Mouse (Mus musculus): ENCODE results near the gene Cdh23. TPM values are rescaled to one million over a fixed set of nuclear protein-coding genes. Genes with fewer than 3 reads are reported as not detected.
"Not testable (repeated sequence)": the region's sequence is repeated elsewhere in the genome, so short reads cannot be mapped to it uniquely, and the experiment has no call there.

Cdh23 gene
- polyA plus RNA-seq, 1 experiment: 4.6 TPM

DNA sequence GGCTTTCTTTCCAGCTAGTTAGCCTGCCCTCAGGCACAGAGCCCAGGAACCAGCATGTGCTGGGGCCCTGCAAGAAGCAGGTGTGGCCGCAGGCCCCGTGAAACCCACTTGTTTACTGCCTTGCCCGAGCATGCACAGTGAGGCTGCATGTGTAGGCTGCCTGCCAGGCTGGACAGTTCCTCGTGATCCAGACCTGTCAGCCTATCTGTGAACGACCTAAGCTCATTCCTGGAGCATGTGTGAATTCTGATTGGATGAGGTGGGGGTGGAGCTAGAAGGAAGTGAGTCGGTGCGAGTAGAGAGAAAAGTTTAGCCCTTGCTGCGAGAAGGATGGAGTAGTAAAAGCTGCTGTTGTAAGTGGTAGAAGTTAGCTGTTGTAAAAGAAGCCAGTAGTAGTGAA lies 16.0 kb upstream of the Cdh23 start:
- DNase-seq (ENCODE audit: extremely low spot score in 1 of 2, low spot score in 1 of 2): not testable (repeated sequence)

DNA sequence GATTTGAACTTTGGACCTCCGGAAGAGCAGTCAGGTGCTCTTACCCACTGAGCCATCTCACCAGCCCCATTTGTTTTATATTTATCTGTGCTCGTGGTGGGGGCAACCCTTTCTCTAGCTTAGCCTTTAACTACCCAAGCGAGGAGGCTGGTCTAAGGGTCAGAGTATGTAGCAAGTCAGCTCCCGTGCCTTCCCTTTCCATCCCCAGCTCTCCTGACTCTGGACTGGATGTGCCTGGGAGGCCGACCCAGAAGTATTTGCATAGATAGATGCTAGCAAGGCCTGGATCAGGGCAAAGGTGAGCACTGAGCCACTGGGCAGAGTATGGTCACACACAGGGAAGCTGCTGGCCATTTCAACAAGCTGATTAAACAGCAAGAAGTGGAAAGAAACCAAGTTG lies 12.5 kb upstream of the Cdh23 start:
- no peak for DNase-seq (ENCODE audit: extremely low spot score in 1 of 2, low spot score in 1 of 2)

DNA sequence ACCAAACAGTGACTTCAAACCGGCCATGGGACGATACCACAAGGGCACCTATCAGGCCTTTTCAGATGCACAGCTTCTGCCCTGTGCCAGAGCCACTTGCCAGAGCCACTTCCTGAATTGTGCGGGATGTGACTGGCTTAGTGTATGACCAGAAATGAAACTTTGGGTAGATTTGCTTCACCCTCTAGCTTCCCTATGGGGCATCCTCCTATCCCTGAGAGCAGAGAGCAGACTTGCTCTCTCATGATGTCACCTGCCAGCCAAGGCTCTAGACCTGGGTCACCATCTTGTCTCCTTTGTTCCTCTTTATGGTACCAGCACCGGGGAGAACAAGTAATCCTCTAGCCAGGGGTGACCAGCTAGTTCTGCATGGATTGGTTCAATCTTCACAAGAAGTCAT lies 10.0 kb upstream of the Cdh23 start:
- DNase-seq (ENCODE audit: extremely low spot score in 1 of 2, low spot score in 1 of 2): no peak

DNA sequence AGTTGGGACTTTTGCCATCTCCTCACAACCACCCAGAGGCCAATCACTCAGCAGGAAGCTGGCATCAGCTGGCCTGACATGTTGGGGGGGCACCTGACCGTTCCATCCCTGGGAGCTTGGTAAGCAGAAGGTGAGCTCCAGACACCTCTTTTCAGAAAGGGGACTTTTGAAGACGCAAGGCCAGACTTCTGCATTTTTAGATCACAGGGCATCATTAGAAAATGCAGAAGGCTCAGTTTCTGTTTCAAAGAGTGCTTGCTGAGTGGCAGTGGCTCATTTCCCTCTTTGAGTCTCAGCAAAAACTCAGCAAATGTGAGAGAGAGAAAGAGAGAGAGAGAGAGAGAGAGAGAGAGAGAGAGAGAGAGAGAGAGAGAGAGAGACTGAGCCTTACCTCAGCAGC lies 8.8 kb upstream of the Cdh23 start:
- no peak for DNase-seq (ENCODE audit: extremely low spot score in 1 of 2, low spot score in 1 of 2)

DNA sequence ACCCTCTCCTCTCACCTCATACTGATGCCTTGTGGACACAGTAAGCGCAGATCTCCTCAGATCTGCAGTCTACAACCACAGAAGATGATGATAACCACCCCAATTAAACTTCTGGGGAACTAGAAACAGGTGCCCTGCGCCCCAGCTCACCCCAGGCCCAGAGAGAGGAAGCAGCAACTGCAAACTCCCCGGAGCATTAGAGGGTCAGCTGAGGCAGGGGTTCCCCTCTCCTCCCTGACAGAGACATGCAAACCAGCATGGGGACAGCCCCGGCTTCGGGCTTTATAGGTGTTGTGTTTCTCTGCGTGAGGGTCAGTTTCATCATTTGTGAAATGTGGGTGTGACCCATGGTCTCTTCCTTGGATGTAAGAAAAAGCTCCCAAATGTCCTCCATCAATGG lies 1.5 kb upstream of the Cdh23 start:
- DNase-seq (ENCODE audit: extremely low spot score in 1 of 2, low spot score in 1 of 2): no peak

DNA sequence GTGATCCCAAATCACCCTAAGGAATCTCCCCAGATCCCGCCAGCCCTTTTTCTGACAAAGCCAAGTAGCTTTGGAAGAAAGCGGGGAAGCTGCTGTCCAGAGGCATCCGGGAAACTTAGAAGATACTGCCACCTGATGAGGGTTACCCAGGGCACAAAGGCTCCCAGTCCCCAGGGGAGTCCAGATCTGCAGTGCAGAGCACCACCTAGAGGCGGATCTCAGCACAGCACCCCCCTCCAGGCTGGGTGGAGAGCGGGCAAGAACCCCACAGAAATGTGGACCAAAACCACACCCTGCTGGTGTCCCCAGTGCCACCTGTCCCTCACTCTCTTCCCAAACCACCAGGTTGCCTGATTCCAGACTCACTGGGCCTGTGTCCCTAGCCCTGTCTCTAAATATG lies 685 bp upstream of the Cdh23 start:
- DNase-seq (ENCODE audit: extremely low spot score in 1 of 2, low spot score in 1 of 2): peak in 1 of 2 experiments; percentile 75

DNA sequence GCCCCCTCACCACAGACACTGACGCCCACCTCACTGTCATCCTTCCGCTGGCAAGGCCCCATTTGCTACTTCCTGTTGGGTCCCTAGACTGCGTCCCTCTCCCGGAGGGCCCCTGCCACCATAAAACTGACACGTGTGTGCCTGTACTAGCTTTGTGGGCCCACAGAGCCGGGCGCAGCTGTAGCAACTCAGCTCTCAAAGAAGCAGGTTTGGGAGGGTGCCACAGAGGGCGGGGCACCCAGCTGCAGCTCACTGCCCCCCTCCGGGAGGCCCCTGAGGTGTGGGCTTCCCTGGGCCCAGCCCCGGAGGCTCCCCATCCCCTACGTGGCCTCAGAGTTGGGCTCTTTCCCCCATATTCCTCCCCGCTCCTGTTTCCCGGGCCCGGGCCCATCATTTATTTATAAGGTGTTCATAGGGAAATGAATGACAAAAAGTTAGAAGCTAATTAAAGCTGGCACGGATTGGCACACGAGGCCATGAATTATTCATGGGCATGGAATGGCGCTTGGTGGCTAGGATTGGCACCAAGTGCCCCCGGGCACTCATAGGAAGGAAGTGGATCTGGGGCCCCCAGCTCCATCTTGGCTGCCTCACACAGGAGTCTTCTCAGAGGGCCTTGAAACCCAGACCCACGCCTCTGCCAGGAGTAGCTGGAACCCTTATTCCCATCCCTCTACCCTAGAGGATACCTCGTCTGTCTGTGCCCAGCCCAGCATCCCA lies 4.5 kb downstream of the Cdh23 start:
- DNase-seq (ENCODE audit: extremely low spot score in 1 of 2, low spot score in 1 of 2): no peak

DNA sequence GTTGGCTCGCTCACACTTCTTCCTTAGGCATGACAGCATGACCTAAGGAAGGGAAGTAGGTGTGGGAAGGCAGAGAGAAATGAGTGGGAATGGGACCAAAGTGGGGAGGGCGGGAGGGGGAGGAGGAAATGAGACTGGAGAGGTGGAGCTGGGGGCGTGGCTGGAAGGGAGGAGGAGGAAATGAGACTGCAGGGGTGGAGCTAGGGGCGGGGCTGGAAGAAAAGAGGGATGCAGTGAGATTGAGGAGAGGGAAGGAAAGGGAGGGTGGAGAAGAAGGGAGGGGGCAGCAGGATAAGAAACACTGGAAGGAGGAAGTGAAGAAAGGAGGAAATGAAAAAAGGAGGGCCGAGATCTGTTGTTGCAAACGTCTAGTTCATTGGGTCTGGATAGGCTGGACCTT lies 5.3 kb downstream of the Cdh23 start:
- no peak for DNase-seq (ENCODE audit: extremely low spot score in 1 of 2, low spot score in 1 of 2)

DNA sequence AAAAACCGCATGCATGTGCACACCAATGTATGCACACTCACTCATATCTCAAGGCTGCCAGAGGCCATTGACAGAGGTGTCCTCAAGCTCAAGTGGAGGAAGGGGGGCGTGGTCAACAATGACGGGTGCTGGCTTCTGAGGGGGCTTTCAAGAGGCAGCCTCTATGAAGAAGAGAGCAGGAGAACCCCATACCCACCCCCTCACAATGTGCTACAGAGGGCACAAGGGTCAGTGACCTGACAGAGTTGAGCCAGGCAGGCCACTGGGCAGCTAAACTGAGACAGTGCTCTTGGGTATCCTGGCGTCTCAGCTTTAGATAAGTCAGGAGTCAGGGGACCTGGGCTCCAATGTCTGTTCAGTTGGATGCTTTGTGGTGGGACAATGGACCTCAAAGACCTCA lies 6.9 kb downstream of the Cdh23 start:
- DNase-seq (ENCODE audit: extremely low spot score in 1 of 2, low spot score in 1 of 2): no peak

DNA sequence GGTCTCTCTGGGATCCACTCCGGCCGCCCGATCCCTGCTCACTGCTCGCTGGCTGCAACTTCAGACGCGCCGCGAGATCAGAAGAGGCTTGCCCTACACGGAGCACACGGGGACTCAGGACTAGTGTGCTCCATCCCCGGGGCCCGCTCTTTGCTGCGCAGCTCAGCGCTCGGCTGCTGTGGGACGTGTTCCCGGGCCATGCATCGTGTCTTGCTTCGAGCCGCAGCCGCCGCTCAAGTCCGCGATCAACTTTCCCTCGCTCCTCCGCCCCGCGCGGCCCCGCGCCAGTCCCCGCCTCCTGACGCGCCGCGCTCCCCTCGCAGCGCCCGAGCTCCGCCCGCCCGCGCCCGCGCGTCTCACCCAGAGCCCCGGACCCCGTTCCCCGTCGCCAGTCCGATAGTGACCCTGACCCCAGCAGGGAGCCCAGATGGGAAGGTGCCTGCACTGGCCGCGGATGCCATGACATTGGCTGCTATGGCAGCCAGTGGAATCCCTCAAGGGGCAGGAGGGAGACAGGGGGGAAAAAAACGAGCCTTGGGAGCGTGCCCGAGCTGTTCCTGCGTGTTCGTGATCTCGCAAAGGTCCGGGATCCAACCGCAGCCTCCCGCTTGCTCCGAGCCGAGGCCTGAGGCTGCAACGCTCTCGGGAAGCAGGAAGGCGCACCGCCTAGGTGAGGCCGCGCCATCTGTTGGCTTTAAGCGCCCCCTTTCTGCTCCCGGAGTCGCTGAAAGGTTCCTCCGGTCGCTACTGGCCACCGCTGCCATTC lies 9.1 kb downstream of the Cdh23 start:
- peak in 1 of 2 experiments; percentile 65 for DNase-seq (ENCODE audit: extremely low spot score in 1 of 2, low spot score in 1 of 2)

DNA sequence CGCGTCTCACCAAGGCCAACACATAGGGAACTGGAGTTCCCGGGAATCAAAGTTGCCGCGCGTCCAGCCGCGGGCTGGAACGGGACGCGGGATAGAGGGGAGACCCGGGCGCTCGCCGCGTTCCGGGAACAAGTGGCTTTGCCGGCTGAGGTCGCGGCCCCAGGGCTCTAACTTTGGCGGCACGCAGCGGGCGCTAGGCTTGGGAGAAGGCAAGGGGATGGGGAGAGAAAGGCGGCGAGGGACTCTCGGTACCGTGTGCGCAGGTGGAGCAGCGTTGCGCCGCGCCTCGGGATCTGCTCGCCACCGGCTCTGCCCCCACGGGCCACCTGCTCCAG lies 9.7 kb downstream of the Cdh23 start:
- no peak for DNase-seq (ENCODE audit: extremely low spot score in 1 of 2, low spot score in 1 of 2)

DNA sequence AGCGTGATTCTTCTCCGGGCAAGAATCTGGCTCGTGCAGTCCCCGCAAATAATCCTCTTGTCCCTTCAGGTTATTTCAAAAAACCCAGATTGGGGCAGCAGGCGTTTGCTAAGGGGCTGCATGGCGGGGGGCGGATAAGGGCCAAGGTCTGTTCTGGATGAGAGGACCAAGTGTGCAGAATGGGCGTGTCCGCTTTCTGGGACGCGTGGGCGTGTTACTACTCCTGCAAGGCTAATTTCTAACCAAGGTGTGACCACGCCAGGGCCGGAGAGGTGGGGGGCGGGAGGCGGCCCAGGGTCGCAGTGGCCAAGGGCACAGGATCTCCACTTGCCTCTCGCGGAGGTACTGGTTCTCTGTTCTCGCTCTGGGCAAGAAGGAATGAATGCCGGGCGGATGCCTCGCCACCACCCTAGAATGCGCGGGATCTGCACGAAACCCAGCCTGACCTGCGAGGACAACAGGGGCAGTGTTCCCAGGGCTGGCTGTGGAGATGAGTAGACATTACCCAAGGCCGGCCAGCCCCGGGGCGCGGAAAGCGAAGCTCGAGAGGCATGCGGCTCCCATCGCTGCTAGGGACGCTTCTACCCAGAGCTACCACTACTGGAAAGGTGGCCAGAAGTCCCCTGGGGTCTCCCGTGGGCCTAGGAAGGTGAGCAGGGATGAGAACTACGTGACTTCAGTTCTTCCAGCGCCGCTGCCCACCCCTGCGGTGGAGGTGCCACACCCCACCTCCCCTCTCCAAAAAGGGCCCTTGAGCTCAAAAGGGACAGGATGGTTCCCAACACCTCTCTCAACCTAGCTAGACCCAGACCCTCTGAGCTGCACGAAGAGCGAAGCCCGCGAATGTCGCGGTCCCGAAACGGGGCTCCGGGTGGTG lies 10.3 kb downstream of the Cdh23 start:
- DNase-seq (ENCODE audit: extremely low spot score in 1 of 2, low spot score in 1 of 2): no peak

DNA sequence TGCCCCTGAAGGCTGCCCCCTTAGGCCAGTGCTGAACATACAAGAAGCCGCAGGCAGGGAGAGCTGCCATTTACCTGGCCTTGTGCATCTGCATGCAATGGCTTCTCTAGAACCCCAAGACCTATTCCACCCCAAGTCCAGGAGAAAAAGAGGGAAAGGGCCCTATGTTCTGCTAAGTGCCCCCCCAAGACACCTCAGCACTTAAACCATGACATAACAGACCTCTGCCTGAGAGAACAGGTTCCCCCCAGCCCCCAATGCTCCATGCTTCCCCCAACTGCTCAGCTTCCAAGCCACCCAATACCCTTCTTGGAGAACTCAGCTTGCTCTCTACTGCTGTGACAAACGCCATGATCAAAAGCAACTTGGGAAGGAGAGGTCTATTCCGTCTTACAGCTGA lies 17.4 kb downstream of the Cdh23 start:
- no peak for DNase-seq (ENCODE audit: extremely low spot score in 1 of 2, low spot score in 1 of 2)

DNA sequence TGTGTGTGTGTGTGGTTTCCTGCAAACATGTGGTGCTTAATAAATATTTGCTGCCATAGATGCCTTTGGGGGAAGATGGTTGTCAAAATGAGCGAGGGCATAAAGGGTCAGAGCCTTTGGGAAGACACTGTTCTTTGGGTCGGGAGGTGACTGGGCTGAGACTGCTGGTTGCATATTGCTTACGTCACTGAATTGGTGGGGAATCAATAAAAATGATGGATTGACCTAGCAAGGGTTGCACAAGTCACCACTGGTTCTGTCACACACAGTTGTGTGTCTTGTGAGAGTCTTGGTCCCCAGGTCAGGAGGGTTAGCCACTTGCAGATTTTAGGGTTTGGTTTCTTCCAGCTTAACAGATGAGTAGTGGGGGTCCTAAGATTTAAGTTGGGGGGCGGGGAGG lies 19.0 kb downstream of the Cdh23 start:
- no peak for DNase-seq (ENCODE audit: extremely low spot score in 1 of 2, low spot score in 1 of 2)

DNA sequence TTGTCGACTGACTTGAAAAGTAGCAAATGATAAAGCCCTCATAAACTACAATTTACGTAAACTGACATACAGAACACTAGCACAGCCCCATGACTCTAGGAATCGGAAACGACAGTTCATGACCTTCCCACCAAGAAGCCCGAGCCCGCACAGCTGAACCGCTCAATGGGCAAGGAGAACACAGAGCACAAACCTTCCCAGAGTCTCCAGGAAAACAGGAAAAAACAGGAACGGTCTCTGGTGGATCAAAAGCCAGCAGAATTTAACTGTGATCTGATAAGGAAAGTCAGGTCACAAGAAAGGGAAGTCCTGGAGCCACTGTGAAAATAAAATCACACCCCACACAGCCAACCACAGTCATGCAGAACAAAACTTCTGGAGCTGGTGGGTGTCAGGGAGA lies 26.1 kb downstream of the Cdh23 start:
- DNase-seq (ENCODE audit: extremely low spot score in 1 of 2, low spot score in 1 of 2): no peak

DNA sequence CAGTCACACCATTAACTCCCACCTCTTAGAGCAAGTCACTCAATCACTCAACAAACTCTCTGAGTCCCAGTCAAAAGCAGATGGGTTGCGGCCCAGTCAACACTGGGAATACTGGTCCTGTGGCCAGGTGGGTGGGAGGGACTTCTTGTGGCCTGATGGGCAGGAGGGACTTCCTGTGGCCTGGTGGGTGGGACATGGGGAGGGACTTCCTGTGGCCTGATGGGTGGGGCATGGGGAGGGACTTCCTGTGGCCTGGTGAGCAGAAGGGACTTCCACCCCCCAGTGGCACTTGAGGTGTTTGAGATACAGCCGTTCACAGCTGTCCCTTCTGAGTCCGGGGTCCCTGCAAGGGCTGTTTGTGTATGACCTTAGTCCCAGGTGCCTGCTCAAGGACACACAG lies 27.7 kb downstream of the Cdh23 start:
- no peak for DNase-seq (ENCODE audit: extremely low spot score in 1 of 2, low spot score in 1 of 2)

DNA sequence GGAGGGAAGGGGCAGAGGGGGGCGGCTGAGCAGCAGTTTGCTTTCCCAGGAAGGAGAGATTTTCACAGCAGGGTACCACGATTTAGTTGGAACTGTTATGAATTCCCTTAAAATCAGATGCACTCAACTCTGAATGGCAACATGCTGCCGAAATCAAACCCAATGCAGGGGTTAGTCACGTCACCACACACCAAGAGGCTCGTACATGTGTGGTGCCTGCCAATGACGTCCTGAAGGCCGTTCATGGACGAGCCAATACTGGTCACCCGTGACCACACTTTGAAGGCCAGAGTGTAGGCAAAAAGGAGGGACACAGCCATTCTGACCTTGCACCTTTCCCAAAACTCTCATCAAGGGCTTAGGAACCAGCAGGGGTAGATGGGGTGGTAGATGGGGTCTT lies 35.3 kb downstream of the Cdh23 start:
- no peak for DNase-seq (ENCODE audit: extremely low spot score in 1 of 2, low spot score in 1 of 2)

DNA sequence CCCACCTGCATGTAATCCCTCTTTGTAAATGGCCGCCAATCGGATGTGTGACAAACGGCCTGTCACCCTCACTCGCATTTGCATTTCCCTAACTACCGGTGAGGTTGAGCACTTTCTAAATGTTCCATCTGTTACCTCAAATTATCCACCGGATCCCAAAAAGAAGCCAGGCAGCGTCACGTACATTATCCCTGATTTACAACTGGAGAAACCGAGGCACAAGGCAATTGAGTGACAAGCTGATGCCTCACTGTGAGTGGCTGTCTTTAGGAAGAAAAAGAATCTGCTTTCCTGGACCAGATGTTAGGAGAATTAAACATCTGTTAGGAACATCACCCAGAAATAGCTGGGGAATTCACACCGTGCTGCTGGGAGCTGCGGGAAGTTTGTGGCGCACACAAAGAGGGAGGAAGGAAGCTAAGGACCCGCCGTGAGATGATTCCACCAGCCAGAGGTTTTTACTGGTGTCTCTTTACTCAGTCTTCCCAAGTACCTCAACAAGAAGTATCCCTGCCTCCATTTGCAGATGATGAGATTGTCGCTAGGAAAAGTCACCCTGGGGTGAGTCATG lies 36.8 kb downstream of the Cdh23 start:
- no peak for DNase-seq (ENCODE audit: extremely low spot score in 1 of 2, low spot score in 1 of 2)

DNA sequence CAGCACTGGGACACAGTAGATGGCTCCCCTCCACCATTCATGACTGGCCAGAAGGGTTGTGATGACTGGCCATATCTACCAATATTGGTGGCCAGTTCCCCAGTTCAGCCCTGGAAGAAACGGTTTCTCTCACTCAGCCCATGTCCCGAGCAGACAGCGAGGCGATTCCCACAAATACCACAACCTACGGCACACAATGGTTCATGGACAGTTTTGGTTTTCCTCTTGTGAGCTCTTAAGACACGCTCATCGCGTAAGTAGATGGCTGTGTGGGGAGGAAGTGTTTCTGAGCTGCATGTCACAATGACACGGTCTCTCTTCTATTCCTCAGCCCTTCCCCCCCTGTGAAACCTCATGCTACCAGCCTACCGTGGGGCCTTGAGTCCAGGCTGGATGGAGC lies 38.1 kb downstream of the Cdh23 start:
- no peak for DNase-seq (ENCODE audit: extremely low spot score in 1 of 2, low spot score in 1 of 2)

DNA sequence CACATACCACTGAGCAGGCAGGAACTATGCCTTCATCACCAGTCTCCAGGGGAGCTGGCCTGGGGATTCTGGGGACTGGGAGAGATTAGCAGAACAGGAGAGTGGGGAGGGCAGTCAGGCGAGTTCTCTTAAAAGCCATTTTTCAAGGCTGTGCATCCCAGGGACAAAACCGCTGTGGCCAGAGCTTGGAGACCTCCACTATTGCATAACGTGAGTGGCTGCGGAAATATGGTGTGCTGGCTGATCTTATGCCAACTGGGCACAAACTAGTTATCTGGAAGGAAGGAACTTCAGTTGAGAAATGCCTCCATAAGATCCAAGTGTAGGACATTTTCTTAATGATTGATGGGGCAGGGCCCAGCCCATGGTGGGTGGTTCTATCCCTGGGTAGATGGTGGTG lies 42.6 kb downstream of the Cdh23 start:
- no peak for DNase-seq (ENCODE audit: extremely low spot score in 1 of 2, low spot score in 1 of 2)

DNA sequence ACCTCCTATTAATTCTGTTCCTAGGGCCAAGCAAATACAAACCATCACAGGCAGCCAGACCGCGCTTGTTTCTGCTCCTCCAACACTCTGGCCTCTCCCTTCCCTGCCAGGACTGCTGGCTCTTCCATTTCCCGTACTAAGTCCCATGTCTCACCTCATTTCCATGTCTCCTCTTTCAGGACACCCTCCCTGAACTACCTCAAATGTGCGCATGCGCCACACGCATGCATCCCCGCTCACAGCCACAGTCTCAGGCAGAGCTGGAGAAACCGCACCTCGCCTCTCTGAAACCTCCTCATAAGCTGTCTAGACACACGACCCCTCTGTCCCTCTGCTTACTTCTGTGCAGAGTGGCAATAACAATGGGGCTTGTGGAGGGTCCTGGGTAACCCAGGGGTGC lies 43.2 kb downstream of the Cdh23 start:
- no peak for DNase-seq (ENCODE audit: extremely low spot score in 1 of 2, low spot score in 1 of 2)

Measured in frontal cortex, adult 2 months (tissue).